Mouse (Mus musculus) embryo, embryonic 9.5 days (tissue): ENCODE measurements at regions not wholly inside any gene's neighbourhood (a gene's known extent, or its start where the extent isn't known, plus 50 kb on each side); places are given as distances from the start of the nearest gene placed in this dataset.

Experiments used
- DNase-seq: peaks from one replicate; pipeline ENCODE4 v3.0.0-alpha.2; 2017; ENCODE audit errors: extremely low spot score

GRCm38 (mm10) chrX:11901791-11902190 lies 258.4 kb downstream of the Bcor start:
- DNase-seq: no peak

GRCm38 (mm10) chrX:11903116-11903700 lies 256.9 kb downstream of the Bcor start:
- DNase-seq: no peak

GRCm38 (mm10) chrX:11905231-11905630 lies 254.9 kb downstream of the Bcor start:
- DNase-seq: no peak

GRCm38 (mm10) chrX:11907167-11907566 lies 253.0 kb downstream of the Bcor start:
- no peak for DNase-seq

GRCm38 (mm10) chrX:11915984-11916383 lies 244.2 kb downstream of the Bcor start:
- no peak for DNase-seq

GRCm38 (mm10) chrX:11920231-11920630 lies 239.9 kb downstream of the Bcor start:
- no peak for DNase-seq

- no peak for DNase-seq
Observed at GRCm38 (mm10) chrX:11924639-11925302, 235.4 kb downstream of the Bcor start.

GRCm38 (mm10) chrX:11926868-11927535 lies 233.2 kb downstream of the Bcor start:
- no peak for DNase-seq

GRCm38 (mm10) chrX:11929448-11929847 lies 230.7 kb downstream of the Bcor start:
- no peak for DNase-seq

- no peak for DNase-seq
Observed at GRCm38 (mm10) chrX:11931432-11931831, 228.7 kb downstream of the Bcor start.

GRCm38 (mm10) chrX:11935337-11935736 lies 224.8 kb downstream of the Bcor start:
- no peak for DNase-seq

GRCm38 (mm10) chrX:11940246-11940645 lies 219.9 kb downstream of the Bcor start:
- no peak for DNase-seq

- DNase-seq: no peak
Observed at GRCm38 (mm10) chrX:11943367-11943766, 216.8 kb downstream of the Bcor start.

- no peak for DNase-seq
Observed at GRCm38 (mm10) chrX:11944574-11944973, 215.6 kb downstream of the Bcor start.

- DNase-seq: no peak
Observed at GRCm38 (mm10) chrX:11945280-11945679, 214.9 kb downstream of the Bcor start.

GRCm38 (mm10) chrX:11952193-11952592 lies 208.0 kb downstream of the Bcor start:
- DNase-seq: no peak

- no peak for DNase-seq
Observed at GRCm38 (mm10) chrX:11956194-11956593, 204.0 kb downstream of the Bcor start.

- no peak for DNase-seq
Observed at GRCm38 (mm10) chrX:11957011-11957410, 203.1 kb downstream of the Bcor start.

- DNase-seq: no peak
Observed at GRCm38 (mm10) chrX:11959871-11960552, 200.1 kb downstream of the Bcor start.

- DNase-seq: no peak
Observed at GRCm38 (mm10) chrX:11961350-11961749, 198.8 kb downstream of the Bcor start.

GRCm38 (mm10) chrX:11964428-11964827 lies 195.7 kb downstream of the Bcor start:
- DNase-seq: no peak

- no peak for DNase-seq
Observed at GRCm38 (mm10) chrX:11978679-11979078, 181.5 kb downstream of the Bcor start.

- no peak for DNase-seq
Observed at GRCm38 (mm10) chrX:11983276-11983675, 176.9 kb downstream of the Bcor start.
